In the genomic region with DNA sequence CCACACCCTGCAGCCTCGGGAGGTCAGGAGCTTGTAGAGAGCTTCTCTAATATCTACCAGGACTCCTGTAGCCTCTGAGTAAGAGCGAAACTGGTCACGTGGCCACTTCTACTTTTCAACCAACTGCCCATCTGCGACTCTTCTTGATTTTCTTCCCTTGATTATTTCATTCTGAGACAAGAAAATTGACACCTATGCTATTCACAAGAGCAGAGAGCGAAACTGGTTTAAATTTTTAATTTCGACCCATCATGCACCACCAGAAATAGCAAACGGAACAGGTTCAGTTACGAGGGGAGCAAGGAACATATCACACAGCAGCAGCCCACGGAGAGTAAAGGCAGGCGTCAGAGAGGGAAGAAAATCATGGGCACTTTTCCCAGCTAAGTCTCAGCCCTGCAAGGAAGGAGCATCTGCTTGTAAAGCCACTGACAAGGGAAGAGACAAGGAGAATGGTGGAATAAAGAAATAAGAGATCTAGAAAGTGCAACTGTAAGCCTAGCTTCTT, we compare ENCODE assay signal across 10 mouse cellular contexts. TPM values are rescaled to one million over a fixed set of nuclear protein-coding genes. Genes with fewer than 3 reads are reported as not detected.
DNase-seq lines count a peak whose midpoint lies in the region; ATAC-seq lines count a peak whose summit lies in the region.
"Had no signal": no experiment of that assay in that cellular context is flagged by ENCODE, and none has a peak within 500 bp of the region (broad histone marks: within the 10 kb centered on the region; RNA-seq: fewer than 3 reads in every experiment).

No protein-coding gene starts in this region.

- peak; percentile 24; the same call in 1 of the 2 replicates for ATAC-seq in limb, embryonic 13.5 days (ENCODE audit: low FRiP score, low read depth)
- peak; percentile 73 for ATAC-seq in megakaryocyte progenitor cell, adult 5-6 weeks (replicated peaks; ENCODE audit: poor library complexity)
- no peak for ATAC-seq in megakaryocyte-erythroid progenitor cell, adult 5-6 weeks (replicated peaks; ENCODE audit: low FRiP score, low TSS enrichment, poor library complexity, severe bottlenecking)

- 72% methylated on average over 10 of the region's 10 CpGs for WGBS in limb, embryonic 13.5 days
- WGBS in limb, embryonic 10.5 days, result 87% methylated on average over 10 of the region's 10 CpGs

- H3K27ac ChIP-seq in limb, embryonic 13.5 days, result no peak overlapping the region
- no peak overlapping the region for H3K27ac ChIP-seq in limb, embryonic 10.5 days
- H3K27ac ChIP-seq in brown adipose tissue, adult 24 weeks (replicated peaks; ENCODE audit: low read depth, low read length), result 0 out of 2 replicates have a peak overlapping the region, but pooled peaks have one; percentile 7
- H3K27ac ChIP-seq: embryonic facial prominence, embryonic 10.5 days; liver, embryonic 14.5 days had no signal

- peaks cover 10% of the 10 kb centered on the region for H3K4me1 ChIP-seq in limb, embryonic 13.5 days
- no peaks in the 10 kb centered on the region for H3K4me1 ChIP-seq in limb, embryonic 10.5 days
- H3K4me1 ChIP-seq in brown adipose tissue, adult 24 weeks (ENCODE audit: control insufficient read depth, insufficient read depth, insufficient read length, low read length), result no peaks in the 10 kb centered on the region
- H3K4me1 ChIP-seq: embryonic facial prominence, embryonic 10.5 days had no signal

- no peaks in the 10 kb centered on the region for H3K27me3 ChIP-seq in limb, embryonic 13.5 days
- H3K27me3 ChIP-seq in limb, embryonic 10.5 days (ENCODE audit: low read depth, poor library complexity, severe bottlenecking), result no peaks in the 10 kb centered on the region

- intact Hi-C loops in heart, postnatal 36 days (cut with DNase I), result no loop called here

- no peak for DNase-seq in limb, embryonic 10.5 days (ENCODE audit: low spot score)
- peak; percentile 4 to 31 for DNase-seq in heart, postnatal 36 days
- DNase-seq in ovary, adult 18-20 months (ENCODE audit: low spot score), result no peak

- H3K4me2 ChIP-seq in limb, embryonic 13.5 days (replicated peaks), result 0 out of 2 replicates have a peak overlapping the region, but pooled peaks have one; percentile 5

- H3K36me3 ChIP-seq in limb, embryonic 13.5 days, result no peaks in the 10 kb centered on the region
- no peaks in the 10 kb centered on the region for H3K36me3 ChIP-seq in limb, embryonic 10.5 days
- H3K36me3 ChIP-seq: embryonic facial prominence, embryonic 10.5 days had no signal

- no peak overlapping the region for H3K9ac ChIP-seq in limb, embryonic 13.5 days
- H3K9ac ChIP-seq: liver, embryonic 14.5 days had no signal

- no peaks in the 10 kb centered on the region for H3K9me3 ChIP-seq in limb, embryonic 13.5 days
- no peaks in the 10 kb centered on the region for H3K9me3 ChIP-seq in limb, embryonic 10.5 days (replicated peaks)
- H3K9me3 ChIP-seq: embryonic facial prominence, embryonic 10.5 days had no signal

- H3K4me3 ChIP-seq in limb, embryonic 13.5 days, result no peak overlapping the region
- H3K4me3 ChIP-seq in limb, embryonic 10.5 days, result no peak overlapping the region
- no peak overlapping the region; the same call in 1 of the 2 replicates for H3K4me3 ChIP-seq in brown adipose tissue, adult 24 weeks (ENCODE audit: insufficient read depth, low read depth, low read length)
- H3K4me3 ChIP-seq: embryonic facial prominence, embryonic 10.5 days had no signal

RNA-seq across cellular contexts. Expression of a gene that starts 27.7 kb away (rescaled TPM):
- 97.3 and 103 TPM in 2 replicates for polyA plus RNA-seq in limb, embryonic 13.5 days (2015; fragmentation: Nextera tagmentation; extraction: Ambion mirVana)
- 102 and 106 TPM in 2 replicates for polyA plus RNA-seq in limb, embryonic 10.5 days (2016; fragmentation: Nextera tagmentation; extraction: Ambion mirVana)
- 42.4 and 44.8 TPM in 2 replicates for polyA plus RNA-seq in brown adipose tissue, adult 24 weeks (2012; ENCODE audit: insufficient read depth, insufficient read length, missing spikeins)
- 10 to 100 TPM; 20.8 to 22.7 TPM for total RNA-seq in heart, postnatal 36 days (2021)
- 120 and 156 TPM in 2 replicates for total RNA-seq in megakaryocyte progenitor cell, adult 5-6 weeks (2015)
- 118 and 121 TPM in 2 replicates for total RNA-seq in megakaryocyte progenitor cell, adult 5-6 weeks (2017)
- 46.6 and 62.5 TPM in 2 replicates for total RNA-seq in megakaryocyte-erythroid progenitor cell, adult 5-6 weeks (2014; fragmentation: Nextera tagmentation)
- 94.4 and 234 TPM in 2 replicates for total RNA-seq in megakaryocyte-erythroid progenitor cell, adult 5-6 weeks (2017)

RNA-seq across cellular contexts. Expression of a gene that starts 43.1 kb away (rescaled TPM):
- 15.4 and 15.7 TPM in 2 replicates for polyA plus RNA-seq in limb, embryonic 13.5 days (2015; fragmentation: Nextera tagmentation; extraction: Ambion mirVana)
- polyA plus RNA-seq in limb, embryonic 10.5 days (2016; fragmentation: Nextera tagmentation; extraction: Ambion mirVana), result 0.79 and 1.8 TPM in 2 replicates
- polyA plus RNA-seq in brown adipose tissue, adult 24 weeks (2012; ENCODE audit: insufficient read depth, insufficient read length, missing spikeins), result not detected in 2 replicates
- total RNA-seq in heart, postnatal 36 days (2021), result not detected
- not detected in 2 replicates for total RNA-seq in megakaryocyte progenitor cell, adult 5-6 weeks (2015)
- not detected in 2 replicates for total RNA-seq in megakaryocyte progenitor cell, adult 5-6 weeks (2017)
- total RNA-seq in megakaryocyte-erythroid progenitor cell, adult 5-6 weeks (2014; fragmentation: Nextera tagmentation), result not detected in 2 replicates
- total RNA-seq in megakaryocyte-erythroid progenitor cell, adult 5-6 weeks (2017), result not detected in 2 replicates
- polyA plus RNA-seq: gonadal fat pad, adult 2 months had no signal

Comparison
In these comparisons a context has a peak if more than half of its experiments do, and no peak if none do; other contexts are left out.
1. DNase-seq: peak in heart, postnatal 36 days (2 of 2); none in limb, embryonic 10.5 days (single experiment) and ovary, adult 18-20 months (single experiment).